Mouse (Mus musculus) gastrocnemius, postnatal 36 days (tissue): ENCODE data around the gene Tsga10ip. TPM values are rescaled to one million over a fixed set of nuclear protein-coding genes. Genes with fewer than 3 reads are reported as not detected.
"Not testable (repeated sequence)": the region's sequence is repeated elsewhere in the genome, so short reads cannot be mapped to it uniquely, and the experiment has no call there.

Experiments used
- DNase-seq, 2 experiments: peaks; one replicate each; pipeline ENCODE4 v3.0.0; 2022
- intact Hi-C: fragments of 180-260 bp; cut with DNase I; formaldehyde crosslinking; loops from one replicate; pipeline ENCODE4 v1.15.1; 2025
- total RNA-seq, 2 experiments: library from RNA; stranded (reverse); gene quantifications; 2 replicates each; pipeline ENCODE4 v1.2.3; 2021

Tsga10ip gene
- total RNA-seq, 2 experiments from 2014 or later: 0.52 to 0.64 TPM

DNA sequence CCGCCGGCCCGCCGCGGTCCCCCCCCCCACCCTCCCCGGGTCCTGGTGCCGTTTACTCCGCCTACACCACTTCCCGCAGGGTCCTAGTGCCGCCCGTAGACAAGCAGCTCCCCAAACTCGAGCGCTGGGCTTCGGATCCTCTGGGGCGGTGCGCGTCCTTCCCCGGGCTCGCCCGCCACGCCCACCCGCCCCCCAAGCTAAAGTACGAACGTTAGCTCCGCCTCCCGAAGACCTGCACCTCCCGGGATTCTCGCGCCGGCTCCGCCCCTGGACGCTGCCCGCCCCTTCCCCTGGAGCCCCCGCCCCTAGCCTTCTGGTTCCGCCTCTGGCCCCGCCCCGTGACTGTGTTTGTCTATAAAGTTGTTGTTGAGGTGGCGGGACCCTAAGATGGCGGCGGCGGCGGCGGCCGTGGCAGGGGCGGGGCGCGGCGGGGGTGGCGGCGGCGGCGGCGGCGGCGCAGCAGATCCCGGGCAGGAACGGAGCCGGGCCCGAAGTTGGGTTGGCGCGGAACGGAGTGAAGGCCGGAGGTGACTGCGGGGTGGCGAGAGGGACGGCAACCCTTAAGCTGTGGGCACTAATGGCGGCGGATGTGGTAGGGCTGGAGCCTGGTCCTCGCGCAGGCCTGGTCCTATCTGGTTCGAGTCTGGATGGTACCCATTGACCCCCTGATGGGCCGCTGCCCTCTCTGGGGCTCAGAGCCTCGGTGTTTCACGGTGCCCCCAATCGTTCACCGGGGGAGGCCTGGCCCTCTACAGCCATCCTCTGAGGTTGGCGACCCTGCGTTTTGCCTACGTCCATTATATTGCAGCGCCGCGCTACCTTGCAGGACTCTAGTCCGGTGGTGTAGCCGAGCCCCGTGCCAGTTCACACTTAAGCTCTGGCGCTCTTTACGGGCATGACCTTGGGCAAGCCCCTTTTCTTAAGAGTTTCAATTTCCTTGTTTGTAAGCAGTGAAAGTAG lies 22.7 kb upstream of the Tsga10ip start, which contains the start of the genes Drap1 and AI837181:
TSS of gene Drap1 (minus strand) at position 198 of the 960 bp plus-strand sequence.
TSS of gene AI837181 (plus strand) at position 363 of the 960 bp plus-strand sequence.
- intact Hi-C loops: no loop called here
- DNase-seq: peak; percentile 90 to 95

DNA sequence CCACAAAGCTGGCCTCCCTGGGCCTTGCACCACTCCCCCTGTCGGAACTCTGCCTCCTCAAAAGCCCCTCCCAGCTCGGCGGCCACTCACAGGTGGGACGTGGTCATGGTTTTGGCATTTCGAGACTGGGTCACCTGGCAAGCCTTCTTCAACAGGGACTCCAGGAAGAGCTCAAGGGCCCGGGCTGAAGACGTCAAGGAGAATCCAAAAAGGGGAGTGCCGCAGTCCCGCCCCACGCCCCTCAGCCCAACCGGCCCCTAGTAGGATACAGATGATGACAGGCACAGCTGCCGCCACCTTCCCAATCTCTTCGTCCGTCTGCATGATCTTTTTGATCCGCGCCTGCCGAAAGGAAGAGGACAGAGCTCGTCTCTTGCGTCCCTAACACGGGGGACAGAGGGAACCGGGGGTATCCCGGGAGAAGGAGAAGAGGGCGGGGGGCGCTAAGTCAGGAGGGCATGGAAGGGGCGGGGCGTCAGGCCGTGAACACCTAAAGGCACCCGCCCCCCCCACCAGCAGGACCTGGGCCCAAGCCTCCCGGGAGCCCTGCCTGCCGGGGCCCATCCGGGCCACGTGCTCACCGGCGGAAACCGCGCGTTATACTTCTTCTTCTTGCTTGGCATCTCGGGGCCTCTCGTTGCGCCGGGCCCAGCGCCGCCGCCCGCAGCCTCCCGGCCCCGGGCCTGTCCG lies 21.9 kb upstream of the Tsga10ip start:
- intact Hi-C loops: no loop called here
- peak; percentile 65 to 73 for DNase-seq

DNA sequence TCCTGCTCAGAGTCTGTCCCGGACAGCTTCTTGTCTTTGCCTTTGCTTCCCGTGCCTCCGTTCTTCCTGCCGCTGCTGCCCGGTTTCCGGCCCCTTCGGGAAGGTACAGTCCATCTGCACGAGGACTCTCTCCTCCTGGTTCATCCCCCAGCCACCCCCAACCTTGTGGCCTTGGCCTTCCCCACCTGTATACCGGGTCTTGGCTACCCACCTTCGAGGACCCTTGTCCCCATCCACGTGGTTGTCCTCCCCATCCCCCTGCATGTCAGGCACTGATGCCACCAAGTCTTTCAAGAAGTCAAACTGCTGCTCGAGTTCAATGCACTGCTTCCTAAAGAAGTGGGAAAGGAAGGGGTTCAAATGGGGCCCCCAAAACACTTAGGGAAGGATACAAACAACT lies 21.2 kb upstream of the Tsga10ip start:
- intact Hi-C loops: no loop called here
- DNase-seq: no peak

DNA sequence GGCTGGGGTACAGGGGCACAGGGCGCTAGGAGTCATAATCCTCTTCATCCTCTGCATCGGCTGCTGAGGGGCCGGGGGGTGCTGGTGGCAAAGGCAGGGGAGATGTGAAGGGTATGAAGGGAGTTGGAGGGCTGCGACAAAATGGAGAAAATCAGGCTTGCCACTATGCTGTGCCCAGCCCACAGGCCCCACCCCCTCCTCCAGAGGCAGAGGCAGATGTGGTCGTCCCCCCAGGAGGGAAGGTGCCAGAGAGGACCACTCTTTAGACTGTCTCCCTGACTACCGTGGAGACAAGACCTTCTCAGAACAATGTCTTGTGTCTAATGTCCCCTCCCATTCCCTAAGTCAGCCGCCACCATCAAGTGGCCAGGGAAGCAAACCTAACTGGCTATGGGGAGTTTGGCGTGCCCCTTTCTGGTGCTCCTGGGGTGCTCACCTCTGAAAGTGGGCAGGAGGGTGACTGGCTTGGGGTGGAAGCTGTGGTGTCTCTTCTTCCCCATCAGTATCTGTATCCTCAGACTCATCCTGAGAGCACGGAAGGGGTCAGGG lies 20.6 kb upstream of the Tsga10ip start:
- intact Hi-C loops: no loop called here
- DNase-seq: no peak

DNA sequence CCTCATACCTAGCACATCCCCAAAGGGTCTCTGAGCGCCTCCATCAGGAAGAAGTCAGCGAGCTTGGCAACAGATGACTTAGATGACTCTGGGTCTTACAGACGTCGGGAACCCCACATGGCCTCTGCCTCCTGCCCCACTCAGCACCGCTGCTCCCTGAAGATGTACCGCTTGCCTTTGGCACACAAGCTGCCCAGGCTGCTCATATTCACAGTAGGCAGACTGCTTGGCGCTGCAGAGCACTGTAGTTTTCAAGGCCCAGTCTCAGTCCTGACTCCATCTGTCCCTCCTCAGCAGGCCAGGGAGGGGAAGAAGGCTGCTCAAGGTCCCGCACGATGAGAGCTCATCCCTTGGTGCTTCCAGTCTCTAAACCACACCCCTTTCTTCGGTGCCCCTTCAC lies 19.9 kb upstream of the Tsga10ip start:
- no peak for DNase-seq
- intact Hi-C loops: no loop called here

DNA sequence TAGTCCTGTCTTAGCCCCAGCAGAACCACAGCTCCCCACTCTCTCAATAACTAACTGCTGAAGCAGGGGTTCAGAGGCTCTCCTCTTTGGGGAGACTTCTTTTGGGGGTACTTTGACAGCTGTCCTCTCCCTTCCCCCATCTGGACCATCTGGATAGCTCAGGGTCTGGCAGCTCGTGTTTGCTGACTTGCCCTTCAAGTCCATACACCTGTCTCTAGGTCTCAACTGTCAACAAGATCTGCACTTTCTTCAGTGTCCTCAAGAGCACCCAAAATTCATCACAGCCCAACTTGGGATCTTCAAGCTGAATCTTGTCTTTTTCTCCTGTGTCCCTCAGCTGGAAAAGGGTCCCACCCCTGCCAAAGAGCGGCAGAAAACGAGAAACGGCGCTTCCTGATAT lies 19.5 kb upstream of the Tsga10ip start:
- intact Hi-C loops: no loop called here
- no peak for DNase-seq

DNA sequence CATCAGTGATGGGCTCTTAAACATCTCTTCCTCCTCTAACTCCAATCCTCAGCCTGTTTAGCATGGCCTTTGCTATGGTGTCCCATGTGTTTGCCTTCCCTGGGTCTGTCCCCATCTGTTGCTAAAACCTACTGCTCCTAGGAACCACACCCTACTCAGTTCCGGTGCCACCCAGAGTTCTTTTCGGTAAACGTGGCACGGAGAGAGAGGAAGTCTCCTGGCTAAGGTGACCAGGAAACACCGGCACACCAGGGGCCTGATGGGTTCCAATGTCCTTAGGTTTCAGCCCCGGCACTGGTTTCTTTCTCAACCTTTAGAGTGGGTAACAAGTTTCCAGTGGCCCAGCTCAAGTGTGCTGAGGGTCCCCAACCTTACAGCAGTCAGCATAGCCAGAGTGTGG lies 18.3 kb upstream of the Tsga10ip start:
- no peak for DNase-seq
- intact Hi-C loops: no loop called here

DNA sequence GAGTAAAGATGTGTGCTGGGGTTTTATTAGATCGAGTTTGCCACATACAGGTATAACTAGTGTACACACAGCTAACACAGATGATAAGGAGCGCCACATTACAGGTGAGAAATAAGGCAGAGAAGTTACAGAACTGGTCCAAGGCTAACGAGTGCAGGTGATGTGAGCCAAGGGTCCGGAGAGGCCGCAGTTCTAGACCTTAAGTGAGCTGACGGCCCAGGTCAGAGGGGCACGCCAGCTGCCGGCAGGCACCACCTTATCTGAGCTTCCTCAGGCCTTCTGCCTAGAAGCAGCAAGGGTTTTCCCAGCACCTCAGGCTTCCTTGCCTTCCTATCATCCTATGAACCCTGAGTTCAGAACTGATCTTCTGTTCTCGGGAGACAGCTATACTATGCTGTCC lies 17.3 kb upstream of the Tsga10ip start:
- intact Hi-C loops: no loop called here
- no peak for DNase-seq

DNA sequence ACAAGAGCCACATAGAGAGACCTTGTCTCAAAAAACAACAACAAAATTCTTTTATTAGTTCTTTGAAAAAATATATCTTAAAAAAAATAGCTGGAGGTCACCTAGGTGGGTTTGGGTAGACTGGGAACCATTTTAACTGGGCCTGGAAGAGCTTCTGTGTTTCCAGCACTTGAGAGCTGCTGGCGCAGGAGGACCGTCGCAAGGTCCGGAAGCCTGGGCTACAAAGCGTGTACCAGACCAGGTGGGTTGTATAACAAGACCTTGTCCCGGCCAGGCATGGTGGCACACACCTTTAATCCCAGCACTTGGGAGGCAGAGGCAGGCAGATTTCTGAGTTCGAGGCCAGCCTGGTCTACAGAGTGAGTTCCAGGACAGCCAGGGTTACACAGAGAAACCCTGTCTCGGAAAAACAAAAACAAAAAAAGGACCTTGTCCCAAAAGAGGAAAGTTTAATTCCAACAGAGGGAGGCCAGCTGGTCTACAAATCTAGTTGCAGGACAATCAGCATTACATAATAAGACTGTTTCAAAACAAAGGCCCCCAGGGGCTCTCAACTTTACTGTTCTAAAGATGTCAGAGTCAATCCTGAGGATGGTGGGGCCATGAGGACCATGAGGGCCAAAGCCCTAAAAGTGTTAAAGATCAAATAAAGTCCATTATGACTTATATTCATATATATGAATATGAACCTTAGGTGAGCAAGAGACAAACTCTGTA lies 16.6 kb upstream of the Tsga10ip start:
- DNase-seq: no peak
- intact Hi-C loops: no loop called here

DNA sequence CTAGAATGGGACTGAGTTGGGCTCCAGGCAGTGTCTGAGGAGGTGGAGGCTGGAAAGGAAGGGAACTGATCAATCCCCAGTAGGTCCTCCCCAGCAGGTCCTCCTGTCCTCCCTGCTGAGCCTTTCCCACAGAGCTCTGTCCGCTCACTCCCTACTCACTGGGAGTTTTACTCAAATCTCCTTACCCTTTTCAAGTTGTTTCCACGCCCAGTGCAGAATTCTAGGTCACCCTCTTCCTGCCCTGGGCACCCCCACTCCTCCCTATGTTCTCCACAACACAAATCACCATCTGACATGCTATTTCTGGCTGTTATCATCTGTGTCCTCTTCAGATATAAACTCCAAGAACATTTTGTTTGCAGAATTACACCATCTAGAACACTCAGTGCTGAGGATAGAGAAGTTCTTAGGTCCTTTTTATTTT lies 12.2 kb upstream of the Tsga10ip start:
- intact Hi-C loops: no loop called here
- no peak for DNase-seq

DNA sequence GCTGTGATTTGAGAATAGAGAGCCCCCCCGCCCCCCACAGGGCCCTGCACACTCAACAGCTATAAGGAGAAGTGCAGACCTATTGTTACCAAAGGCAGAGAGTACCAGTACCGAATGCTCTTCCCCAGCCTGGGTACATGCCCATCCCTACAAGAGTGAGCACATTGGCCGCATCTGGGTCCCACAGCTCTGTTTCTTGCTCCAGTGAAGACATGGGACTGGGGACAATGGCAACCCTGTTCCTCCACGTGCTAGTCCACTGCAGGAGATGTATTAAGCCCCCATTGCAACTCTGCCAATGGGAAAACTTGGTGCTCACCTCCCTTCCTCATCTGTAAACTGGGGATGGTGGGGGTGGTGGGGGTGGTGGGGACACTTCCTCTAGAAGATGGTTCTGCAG lies 11.5 kb upstream of the Tsga10ip start:
- intact Hi-C loops: no loop called here
- DNase-seq: no peak

DNA sequence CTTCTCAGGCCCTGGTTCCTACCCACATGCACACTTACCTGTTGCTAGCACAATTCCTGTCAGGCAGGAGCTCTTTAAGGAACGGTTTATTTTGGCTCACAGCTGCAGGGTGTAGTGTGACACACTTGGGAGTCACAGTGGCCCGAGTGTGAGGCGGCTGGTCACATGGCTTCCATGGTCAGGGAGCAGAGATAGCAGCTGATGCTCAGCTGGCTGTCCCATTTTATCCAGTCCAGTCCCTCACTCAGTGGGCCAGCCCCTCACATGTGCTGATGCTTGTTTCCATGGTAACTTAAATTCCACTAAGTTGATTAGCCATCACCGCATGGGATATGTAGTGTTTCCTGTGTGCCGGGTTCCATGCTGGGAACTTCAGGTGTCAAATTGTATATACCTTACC lies 9.6 kb upstream of the Tsga10ip start:
- no peak for DNase-seq
- intact Hi-C loops: no loop called here

DNA sequence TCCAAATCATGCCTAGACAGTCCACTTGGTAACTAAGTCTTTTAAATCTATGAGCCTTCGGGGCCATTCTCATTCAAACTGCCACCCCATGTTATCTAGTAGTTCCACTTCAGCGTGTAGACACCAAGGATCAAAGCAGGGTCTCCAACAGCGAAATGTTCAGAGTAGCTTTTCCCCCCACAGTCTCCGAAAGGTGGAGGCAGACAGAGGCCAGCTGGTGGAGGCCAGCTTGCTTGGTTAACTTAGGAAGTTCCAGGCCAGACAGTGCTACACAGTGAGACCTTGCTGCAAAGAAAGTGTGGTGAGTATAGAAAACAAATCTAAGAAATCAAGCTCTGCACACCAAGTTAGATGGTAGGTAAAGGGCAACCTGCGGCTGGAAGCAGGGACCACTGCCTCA lies 8.3 kb upstream of the Tsga10ip start:
- intact Hi-C loops: no loop called here
- DNase-seq: no peak

DNA sequence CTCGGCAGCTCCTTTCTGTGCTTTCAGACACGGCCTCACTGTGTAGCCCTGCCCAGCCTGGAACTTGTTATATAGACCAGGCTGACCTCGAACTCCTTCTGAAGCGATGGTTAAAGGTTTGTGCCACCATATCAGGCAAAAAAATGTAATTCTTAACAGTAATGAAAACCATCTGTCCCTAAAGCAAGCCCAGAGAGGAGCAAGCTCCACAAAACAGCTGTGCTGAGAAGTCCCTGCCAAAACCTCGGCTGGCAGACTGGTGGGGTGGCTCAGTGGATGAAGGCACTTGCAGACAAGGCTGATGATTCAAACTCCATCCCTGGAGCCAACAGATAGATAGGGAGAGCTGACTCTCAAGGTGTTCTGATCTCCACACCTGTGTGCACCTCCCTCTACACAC lies 6.7 kb upstream of the Tsga10ip start:
- intact Hi-C loops: no loop called here
- DNase-seq: no peak

DNA sequence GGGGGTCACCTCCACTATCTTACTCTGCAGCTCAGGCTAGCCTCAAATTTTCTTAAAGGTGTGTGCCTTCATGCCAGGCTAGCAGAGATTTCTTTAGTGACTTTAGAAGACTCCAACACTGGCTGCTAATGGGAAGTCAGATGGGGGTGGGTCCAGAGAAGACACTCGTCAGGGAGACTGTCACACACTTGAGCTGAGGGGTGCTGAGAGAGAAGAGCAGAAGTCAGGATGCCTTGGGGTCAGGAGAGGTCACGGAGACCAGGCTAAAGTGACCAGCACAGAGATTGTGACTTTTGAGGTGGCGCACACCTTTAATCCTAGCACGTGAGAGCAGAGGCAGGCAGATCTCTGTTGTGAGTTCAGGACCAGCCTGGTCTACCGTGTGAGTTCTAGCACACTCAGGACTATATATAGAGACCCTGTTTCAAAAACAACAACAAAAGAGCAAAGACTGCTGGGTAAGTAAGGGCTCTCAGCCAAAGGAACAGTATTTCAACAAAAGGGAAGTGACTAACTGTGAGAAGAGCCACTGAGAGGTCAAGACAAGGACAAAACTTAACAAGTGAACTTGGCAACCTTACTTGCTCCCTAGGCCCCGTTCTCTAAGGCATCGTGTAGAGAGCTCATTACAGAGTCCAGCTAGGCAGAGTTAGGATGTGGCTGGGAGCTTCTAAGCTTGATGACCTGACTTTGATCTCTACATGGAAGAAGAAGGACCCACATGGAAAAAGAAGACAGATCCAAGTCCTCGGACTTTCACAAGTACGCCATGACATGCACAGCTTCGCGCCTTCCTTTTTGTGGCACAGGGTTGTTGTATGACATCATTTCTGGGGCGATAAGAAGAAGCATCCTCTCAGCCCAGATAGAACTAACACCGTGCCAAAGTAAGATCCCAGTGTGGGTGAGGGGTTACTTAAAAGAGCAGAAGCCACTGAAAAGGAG lies 6.0 kb upstream of the Tsga10ip start:
- intact Hi-C loops: no loop called here
- DNase-seq: no peak

DNA sequence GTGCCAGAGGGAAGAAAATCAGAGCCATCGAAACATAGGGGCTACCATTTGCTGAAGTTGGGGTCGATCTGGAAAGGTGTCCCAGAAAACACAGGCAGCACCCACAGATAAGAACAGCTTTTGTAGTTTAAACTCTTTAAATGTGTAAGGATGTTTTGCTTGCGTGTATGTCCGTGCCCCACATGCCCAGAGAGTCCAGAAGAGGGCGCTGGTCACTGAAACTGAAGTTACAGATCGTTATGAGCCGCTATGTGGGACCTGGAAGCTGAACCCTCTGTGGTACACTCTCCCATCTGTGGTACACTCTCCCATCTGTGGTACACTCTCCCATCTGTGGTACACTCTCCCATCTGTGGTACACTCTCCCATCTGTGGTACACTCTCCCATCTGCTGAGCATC lies 4.8 kb upstream of the Tsga10ip start:
- intact Hi-C loops: no loop called here
- DNase-seq: peak in 1 of 2 experiments; percentile 56

DNA sequence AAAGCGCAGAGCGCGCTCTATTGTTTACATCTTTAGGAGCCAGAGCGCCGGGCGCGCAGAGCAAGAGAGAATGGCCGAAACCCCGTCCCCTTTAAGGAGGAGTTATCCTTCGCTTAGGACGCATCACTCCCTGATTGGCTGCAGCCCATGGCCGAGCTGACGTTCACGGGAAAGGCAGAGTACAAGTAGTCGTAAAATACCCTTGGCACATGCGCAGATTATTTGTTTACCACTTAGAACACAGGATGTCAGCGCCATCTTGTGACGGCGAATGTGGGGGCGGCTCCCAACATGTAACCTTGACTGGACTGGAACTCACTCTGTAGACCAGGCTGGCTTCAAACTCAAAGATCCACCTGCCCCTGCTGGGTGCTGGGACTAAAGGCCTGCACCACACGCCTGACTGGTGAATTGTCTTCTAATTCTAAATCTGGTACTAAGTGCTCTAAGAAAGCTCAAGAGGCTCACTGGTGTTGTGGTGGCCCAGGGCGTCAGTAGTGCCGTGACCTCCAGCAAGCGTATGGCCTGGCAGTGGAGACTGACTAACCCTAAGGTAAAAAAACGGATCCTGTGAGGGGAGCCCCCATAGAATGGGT lies 4.3 kb upstream of the Tsga10ip start:
- DNase-seq, intact Hi-C loops: not testable (repeated sequence)

DNA sequence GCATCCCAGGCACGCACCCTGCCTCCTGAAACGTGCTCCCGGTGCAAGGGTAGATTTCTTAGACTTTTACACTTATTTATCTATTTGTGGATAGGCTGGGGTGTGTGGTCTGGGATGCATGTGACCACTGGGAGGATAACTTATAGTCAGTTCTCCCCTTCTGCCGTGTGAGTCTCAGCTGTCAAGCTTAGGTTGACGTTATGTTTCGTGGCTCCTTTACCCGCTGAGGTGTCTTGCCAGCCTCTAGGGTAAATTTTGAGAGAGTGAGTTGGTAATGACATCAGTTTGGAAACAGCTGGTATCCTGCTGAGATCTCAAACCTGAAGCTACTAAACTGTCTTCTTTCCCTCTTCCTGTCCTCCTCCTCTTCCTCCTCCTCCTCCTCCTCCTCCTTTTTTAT lies 3.6 kb upstream of the Tsga10ip start:
- intact Hi-C loops: no loop called here
- no peak for DNase-seq

DNA sequence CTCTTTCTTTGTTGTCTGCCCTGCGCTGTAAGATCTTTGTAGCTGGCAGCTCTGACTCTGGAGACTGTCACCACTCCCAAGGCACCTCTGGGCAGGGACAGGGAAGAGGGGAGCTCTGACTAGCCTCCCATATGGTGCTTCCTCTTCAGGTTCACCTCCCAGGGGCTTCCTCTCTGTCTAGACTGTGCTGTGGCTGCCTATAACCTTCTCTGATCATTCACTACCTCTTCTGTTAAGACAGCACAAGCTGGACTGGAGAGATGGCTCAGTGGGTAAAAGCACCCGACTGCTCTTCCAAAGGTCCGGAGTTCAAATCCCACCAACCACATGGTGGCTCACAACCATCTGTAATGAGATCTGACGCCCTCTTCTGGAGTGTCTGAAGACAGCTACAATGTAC lies 1.3 kb downstream of the Tsga10ip start:
- DNase-seq, intact Hi-C loops: not testable (repeated sequence)
